Mouse (Mus musculus): ENCODE data around the gene 4933428G20Rik. TPM values are rescaled to one million over a fixed set of nuclear protein-coding genes. Genes with fewer than 3 reads are reported as not detected.

4933428G20Rik gene
- polyA plus RNA-seq, 1 experiment from 2014 or later: 0.11 TPM

- Histone ChIP-seq H3K4me2 (no peak overlapping the region), H3K4me1 (ENCODE audit: control insufficient read depth, insufficient read depth, low read length) (peaks cover 34% of the 10 kb centered on the region), H3K9ac (ENCODE audit: low read depth, low read length) (no peak overlapping the region), H3K27ac (ENCODE audit: low read depth, low read length) (no peak overlapping the region), H3K4me3 (ENCODE audit: low read depth, low read length) (no peak overlapping the region; the same call in 1 of the 2 replicates), H3K36me3 (ENCODE audit: control insufficient read depth, insufficient read depth, low read length) (no peaks in the 10 kb centered on the region), H3K27me3 (ENCODE audit: control insufficient read depth, insufficient read depth, low read length) (peaks cover 84% of the 10 kb centered on the region), H3K9me3 (replicated peaks; ENCODE audit: control insufficient read depth, low read length) (no peaks in the 10 kb centered on the region)
- WGBS (ENCODE audit: insufficient replicate concordance): 25% methylated on average over 5 of the region's 5 CpGs
- ATAC-seq (replicated peaks; ENCODE audit: insufficient number of reproducible peaks, low FRiP score, low TSS enrichment): no peak
Measured at GRCm38 (mm10) chr11:97535308-97535630, 35.1 kb upstream of the 4933428G20Rik start.

GRCm38 (mm10) chr11:97534442-97535307 lies 34.5 kb upstream of the 4933428G20Rik start:
- H3K4me3 ChIP-seq (ENCODE audit: low read depth, low read length): peak overlapping the region; percentile 35
- 1% methylated on average over 95 of the region's 95 CpGs for WGBS (ENCODE audit: insufficient replicate concordance)
- H3K4me2 ChIP-seq: peak overlapping the region; percentile 58
- no peak overlapping the region for H3K27ac ChIP-seq (ENCODE audit: low read depth, low read length)
- H3K27me3 ChIP-seq (ENCODE audit: control insufficient read depth, insufficient read depth, low read length): peaks cover 83% of the 10 kb centered on the region
- no peaks in the 10 kb centered on the region for H3K9me3 ChIP-seq (replicated peaks; ENCODE audit: control insufficient read depth, low read length)
- H3K9ac ChIP-seq (ENCODE audit: low read depth, low read length): no peak overlapping the region
- H3K4me1 ChIP-seq (ENCODE audit: control insufficient read depth, insufficient read depth, low read length): peaks cover 34% of the 10 kb centered on the region
- ATAC-seq (replicated peaks; ENCODE audit: insufficient number of reproducible peaks, low FRiP score, low TSS enrichment): no peak
- no peaks in the 10 kb centered on the region for H3K36me3 ChIP-seq (ENCODE audit: control insufficient read depth, insufficient read depth, low read length)

GRCm38 (mm10) chr11:97533653-97534052 lies 33.5 kb upstream of the 4933428G20Rik start:
- Histone ChIP-seq H3K27me3 (ENCODE audit: control insufficient read depth, insufficient read depth, low read length) (peaks cover 79% of the 10 kb centered on the region), H3K4me2 (no peak overlapping the region), H3K4me1 (ENCODE audit: control insufficient read depth, insufficient read depth, low read length) (peaks cover 34% of the 10 kb centered on the region), H3K27ac (ENCODE audit: low read depth, low read length) (no peak overlapping the region), H3K4me3 (ENCODE audit: low read depth, low read length) (no peak overlapping the region), H3K9me3 (replicated peaks; ENCODE audit: control insufficient read depth, low read length) (no peaks in the 10 kb centered on the region), H3K36me3 (ENCODE audit: control insufficient read depth, insufficient read depth, low read length) (no peaks in the 10 kb centered on the region), H3K9ac (ENCODE audit: low read depth, low read length) (no peak overlapping the region)
- WGBS (ENCODE audit: insufficient replicate concordance): 13% methylated on average over 7 of the region's 7 CpGs
- no peak for ATAC-seq (replicated peaks; ENCODE audit: insufficient number of reproducible peaks, low FRiP score, low TSS enrichment)

- 6% methylated on average over 20 of the region's 20 CpGs for WGBS (ENCODE audit: insufficient replicate concordance)
- no peaks in the 10 kb centered on the region for H3K36me3 ChIP-seq (ENCODE audit: control insufficient read depth, insufficient read depth, low read length)
- H3K4me3 ChIP-seq (ENCODE audit: low read depth, low read length): no peak overlapping the region; the same call in 1 of the 2 replicates
- no peak overlapping the region for H3K27ac ChIP-seq (ENCODE audit: low read depth, low read length)
- peaks cover 77% of the 10 kb centered on the region for H3K27me3 ChIP-seq (ENCODE audit: control insufficient read depth, insufficient read depth, low read length)
- H3K9ac ChIP-seq (ENCODE audit: low read depth, low read length): no peak overlapping the region
- no peaks in the 10 kb centered on the region for H3K9me3 ChIP-seq (replicated peaks; ENCODE audit: control insufficient read depth, low read length)
- ATAC-seq (replicated peaks; ENCODE audit: insufficient number of reproducible peaks, low FRiP score, low TSS enrichment): no peak
- peaks cover 34% of the 10 kb centered on the region for H3K4me1 ChIP-seq (ENCODE audit: control insufficient read depth, insufficient read depth, low read length)
- peak overlapping the region; percentile 43 for H3K4me2 ChIP-seq
Measured at GRCm38 (mm10) chr11:97532950-97533582, 32.9 kb upstream of the 4933428G20Rik start.

- no peaks in the 10 kb centered on the region for H3K36me3 ChIP-seq (ENCODE audit: control insufficient read depth, insufficient read depth, low read length)
- WGBS (ENCODE audit: insufficient replicate concordance): 8% methylated on average over 8 of the region's 8 CpGs
- H3K27me3 ChIP-seq (ENCODE audit: control insufficient read depth, insufficient read depth, low read length): peaks cover 69% of the 10 kb centered on the region
- ATAC-seq (replicated peaks; ENCODE audit: insufficient number of reproducible peaks, low FRiP score, low TSS enrichment): no peak
- peak overlapping the region; percentile 86 for H3K4me2 ChIP-seq
- H3K4me1 ChIP-seq (ENCODE audit: control insufficient read depth, insufficient read depth, low read length): peaks cover 32% of the 10 kb centered on the region
- peak overlapping the region; percentile 44; the same call in 1 of the 2 replicates for H3K4me3 ChIP-seq (ENCODE audit: low read depth, low read length)
- no peak overlapping the region for H3K27ac ChIP-seq (ENCODE audit: low read depth, low read length)
- H3K9ac ChIP-seq (ENCODE audit: low read depth, low read length): no peak overlapping the region
- no peaks in the 10 kb centered on the region for H3K9me3 ChIP-seq (replicated peaks; ENCODE audit: control insufficient read depth, low read length)
Measured at GRCm38 (mm10) chr11:97532354-97532753, 32.2 kb upstream of the 4933428G20Rik start.

- Histone ChIP-seq H3K36me3 (ENCODE audit: control insufficient read depth, insufficient read depth, low read length) (no peaks in the 10 kb centered on the region), H3K4me3 (ENCODE audit: low read depth, low read length) (peak overlapping the region; percentile 44), H3K9ac (ENCODE audit: low read depth, low read length) (no peak overlapping the region), H3K4me2 (peak overlapping the region; percentile 86), H3K9me3 (replicated peaks; ENCODE audit: control insufficient read depth, low read length) (no peaks in the 10 kb centered on the region), H3K27me3 (ENCODE audit: control insufficient read depth, insufficient read depth, low read length) (peaks cover 63% of the 10 kb centered on the region), H3K27ac (ENCODE audit: low read depth, low read length) (no peak overlapping the region), H3K4me1 (ENCODE audit: control insufficient read depth, insufficient read depth, low read length) (peaks cover 26% of the 10 kb centered on the region)
- ATAC-seq (replicated peaks; ENCODE audit: insufficient number of reproducible peaks, low FRiP score, low TSS enrichment): peak; percentile 33; the same call in 1 of the 2 replicates
- WGBS (ENCODE audit: insufficient replicate concordance): 7% methylated on average over 46 of the region's 46 CpGs
Measured at GRCm38 (mm10) chr11:97531381-97532260, 31.5 kb upstream of the 4933428G20Rik start.

- Histone ChIP-seq H3K4me2 (no peak overlapping the region), H3K27ac (ENCODE audit: low read depth, low read length) (no peak overlapping the region), H3K36me3 (ENCODE audit: control insufficient read depth, insufficient read depth, low read length) (no peaks in the 10 kb centered on the region)
Measured at GRCm38 (mm10) chr11:97530961-97531360, 30.8 kb upstream of the 4933428G20Rik start.

GRCm38 (mm10) chr11:97530069-97530468 lies 29.9 kb upstream of the 4933428G20Rik start:
- Histone ChIP-seq H3K9ac (ENCODE audit: low read depth, low read length) (no peak overlapping the region), H3K27ac (ENCODE audit: low read depth, low read length) (no peak overlapping the region), H3K27me3 (ENCODE audit: control insufficient read depth, insufficient read depth, low read length) (peaks cover 53% of the 10 kb centered on the region), H3K4me1 (ENCODE audit: control insufficient read depth, insufficient read depth, low read length) (peaks cover 23% of the 10 kb centered on the region), H3K4me3 (ENCODE audit: low read depth, low read length) (no peak overlapping the region), H3K4me2 (no peak overlapping the region), H3K36me3 (ENCODE audit: control insufficient read depth, insufficient read depth, low read length) (no peaks in the 10 kb centered on the region), H3K9me3 (replicated peaks; ENCODE audit: control insufficient read depth, low read length) (no peaks in the 10 kb centered on the region)
- 83% methylated on average over 6 of the region's 6 CpGs for WGBS (ENCODE audit: insufficient replicate concordance)
- ATAC-seq (replicated peaks; ENCODE audit: insufficient number of reproducible peaks, low FRiP score, low TSS enrichment): no peak

More at GRCm38 (mm10) chr11:97530961-97531360, 30.8 kb upstream of the 4933428G20Rik start:
- no peak overlapping the region for H3K9ac ChIP-seq (ENCODE audit: low read depth, low read length)
- H3K4me3 ChIP-seq (ENCODE audit: low read depth, low read length): no peak overlapping the region
- no peaks in the 10 kb centered on the region for H3K9me3 ChIP-seq (replicated peaks; ENCODE audit: control insufficient read depth, low read length)
- peaks cover 23% of the 10 kb centered on the region for H3K4me1 ChIP-seq (ENCODE audit: control insufficient read depth, insufficient read depth, low read length)
- 59% methylated on average over 5 of the region's 5 CpGs for WGBS (ENCODE audit: insufficient replicate concordance)
- H3K27me3 ChIP-seq (ENCODE audit: control insufficient read depth, insufficient read depth, low read length): peaks cover 62% of the 10 kb centered on the region
- ATAC-seq (replicated peaks; ENCODE audit: insufficient number of reproducible peaks, low FRiP score, low TSS enrichment): no peak

Measured in heart, embryonic 11.5 days (tissue).